ENCODE assay signal across 17 mouse cellular contexts in genomic region chr5:21545227-21545626, GRCm38 (mm10). TPM values are rescaled to one million over a fixed set of nuclear protein-coding genes. Genes with fewer than 3 reads are reported as not detected.
DNase-seq lines count a peak whose midpoint lies in the region; ATAC-seq lines count a peak whose summit lies in the region.
"Had no signal": no experiment of that assay in that cellular context is flagged by ENCODE, and none has a peak within 500 bp of the region (broad histone marks: within the 10 kb centered on the region; RNA-seq: fewer than 3 reads in every experiment).

No protein-coding gene starts in this region.

- H3K4me3 ChIP-seq in heart, embryonic 15.5 days: no peak overlapping the region
- peak overlapping the region; percentile 58 for H3K4me3 ChIP-seq in embryonic facial prominence, embryonic 14.5 days (ENCODE audit: low read depth, low read length)
- H3K4me3 ChIP-seq in limb, embryonic 12.5 days (replicated peaks): peak overlapping the region; percentile 48
- H3K4me3 ChIP-seq in forebrain, embryonic 12.5 days (replicated peaks): no peak overlapping the region
- H3K4me3 ChIP-seq: forebrain, embryonic 15.5 days; liver, embryonic 13.5 days; megakaryocyte, embryonic 14.5 days had no signal

- H3K9me3 ChIP-seq in heart, embryonic 15.5 days (replicated peaks): no peaks in the 10 kb centered on the region
- no peaks in the 10 kb centered on the region for H3K9me3 ChIP-seq in embryonic facial prominence, embryonic 14.5 days (ENCODE audit: control insufficient read depth, low read length)
- peaks cover 5% of the 10 kb centered on the region; the same call in 1 of the 2 replicates for H3K9me3 ChIP-seq in limb, embryonic 12.5 days
- no peaks in the 10 kb centered on the region for H3K9me3 ChIP-seq in forebrain, embryonic 12.5 days
- H3K9me3 ChIP-seq: forebrain, embryonic 15.5 days; liver, embryonic 13.5 days had no signal

- no peak for ATAC-seq in heart, embryonic 15.5 days (replicated peaks; ENCODE audit: insufficient number of reproducible peaks, insufficient read depth, low FRiP score, low read depth)
- no peak for ATAC-seq in embryonic facial prominence, embryonic 14.5 days (ENCODE audit: low read depth)
- no peak for ATAC-seq in limb, embryonic 12.5 days (ENCODE audit: insufficient number of reproducible peaks, insufficient read depth, low FRiP score, low TSS enrichment, low read depth)
- no peak for ATAC-seq in forebrain, embryonic 12.5 days (ENCODE audit: low FRiP score)
- ATAC-seq: forebrain, embryonic 15.5 days had no signal

- H3K27ac ChIP-seq in heart, embryonic 15.5 days: no peak overlapping the region
- H3K27ac ChIP-seq in embryonic facial prominence, embryonic 14.5 days (replicated peaks; ENCODE audit: low read depth, low read length): peak overlapping the region; percentile 96
- H3K27ac ChIP-seq in limb, embryonic 12.5 days: no peak overlapping the region
- H3K27ac ChIP-seq in forebrain, embryonic 12.5 days: no peak overlapping the region
- H3K27ac ChIP-seq: forebrain, embryonic 15.5 days; liver, embryonic 13.5 days had no signal

- no peak overlapping the region for H3K9ac ChIP-seq in heart, embryonic 15.5 days
- peak overlapping the region; percentile 75 for H3K9ac ChIP-seq in embryonic facial prominence, embryonic 14.5 days (ENCODE audit: low read depth, low read length)
- no peak overlapping the region for H3K9ac ChIP-seq in limb, embryonic 12.5 days (replicated peaks)
- no peak overlapping the region for H3K9ac ChIP-seq in forebrain, embryonic 12.5 days
- H3K9ac ChIP-seq: forebrain, embryonic 15.5 days; liver, embryonic 13.5 days had no signal

- intact Hi-C loops in heart, postnatal 14 days (cut with DNase I): no loop called here

- no peaks in the 10 kb centered on the region for H3K36me3 ChIP-seq in heart, embryonic 15.5 days
- peaks cover 8% of the 10 kb centered on the region; the same call in 1 of the 2 replicates for H3K36me3 ChIP-seq in embryonic facial prominence, embryonic 14.5 days (ENCODE audit: control insufficient read depth, insufficient read depth, low read length)
- H3K36me3 ChIP-seq in limb, embryonic 12.5 days: peaks cover 14% of the 10 kb centered on the region
- no peaks in the 10 kb centered on the region for H3K36me3 ChIP-seq in forebrain, embryonic 12.5 days (replicated peaks)
- H3K36me3 ChIP-seq: forebrain, embryonic 15.5 days; liver, embryonic 13.5 days had no signal

- no peak for DNase-seq in heart, postnatal 14 days
- peak; percentile 78 for DNase-seq in 3T3-L1 (ENCODE audit: low read depth, low spot score)
- peak; percentile 75 for DNase-seq in embryonic facial prominence, embryonic 14.5 days (ENCODE audit: low spot score)
- no peak for DNase-seq in cerebellum, postnatal 14 days
- DNase-seq in adrenal gland, adult 18-20 months (ENCODE audit: low spot score in 2 of 2): no peak
- DNase-seq: cerebellum, adult 18-20 months; embryo, embryonic 11 days; kidney, adult 9 months; liver, embryonic 13.5 days; right cerebral cortex, postnatal 25 days; thymus, postnatal 4 days had no signal

- H3K4me2 ChIP-seq in heart, embryonic 15.5 days: peak overlapping the region; percentile 51; the same call in 1 of the 2 replicates
- H3K4me2 ChIP-seq in embryonic facial prominence, embryonic 14.5 days (ENCODE audit: low read depth, low read length): peak overlapping the region; percentile 52
- peak overlapping the region; percentile 61 for H3K4me2 ChIP-seq in limb, embryonic 12.5 days
- no peak overlapping the region for H3K4me2 ChIP-seq in forebrain, embryonic 12.5 days
- H3K4me2 ChIP-seq: forebrain, embryonic 15.5 days; liver, embryonic 13.5 days had no signal

- H3K27me3 ChIP-seq in heart, embryonic 15.5 days: no peaks in the 10 kb centered on the region
- no peaks in the 10 kb centered on the region for H3K27me3 ChIP-seq in embryonic facial prominence, embryonic 14.5 days (replicated peaks; ENCODE audit: control insufficient read depth, insufficient read depth, low read length)
- no peaks in the 10 kb centered on the region for H3K27me3 ChIP-seq in limb, embryonic 12.5 days
- no peaks in the 10 kb centered on the region for H3K27me3 ChIP-seq in forebrain, embryonic 12.5 days
- H3K27me3 ChIP-seq: forebrain, embryonic 15.5 days; liver, embryonic 13.5 days had no signal

- H3K4me1 ChIP-seq in heart, embryonic 15.5 days (replicated peaks): peaks cover 6% of the 10 kb centered on the region
- peaks cover 32% of the 10 kb centered on the region for H3K4me1 ChIP-seq in embryonic facial prominence, embryonic 14.5 days (ENCODE audit: control insufficient read depth, insufficient read depth, low read length)
- peaks cover 30% of the 10 kb centered on the region for H3K4me1 ChIP-seq in limb, embryonic 12.5 days (replicated peaks)
- peaks cover 6% of the 10 kb centered on the region; the same call in 1 of the 2 replicates for H3K4me1 ChIP-seq in forebrain, embryonic 12.5 days
- H3K4me1 ChIP-seq: forebrain, embryonic 15.5 days; liver, embryonic 13.5 days; megakaryocyte, embryonic 14.5 days had no signal

RNA-seq across cellular contexts. Expression of gene Lrrc17, which starts 1.9 kb away (rescaled TPM):
- 23.9 and 35.3 TPM in 2 replicates for polyA plus RNA-seq in heart, embryonic 15.5 days (2015; fragmentation: Nextera tagmentation; extraction: Ambion mirVana)
- total RNA-seq in heart, postnatal 14 days (2021): 1 to 10 TPM; 6.3 to 8.4 TPM
- polyA plus RNA-seq in embryonic facial prominence, embryonic 14.5 days (2014; fragmentation: Nextera tagmentation; extraction: Ambion mirVana): 138 and 151 TPM in 2 replicates
- 51.3 and 61.0 TPM in 2 replicates for polyA plus RNA-seq in limb, embryonic 12.5 days (2016; fragmentation: Nextera tagmentation; extraction: Ambion mirVana)
- total RNA-seq in adrenal gland, adult 18-20 months (2021): 1 to 10 TPM; 3.0 to 3.4 TPM
- polyA plus RNA-seq in forebrain, embryonic 12.5 days (2016; fragmentation: Nextera tagmentation; extraction: Ambion mirVana): 14.1 and 16.8 TPM in 2 replicates
- total RNA-seq: monocyte, adult 5-6 weeks had no signal

Comparison
In these comparisons a context has a peak if more than half of its experiments do, and no peak if none do; other contexts are left out.
1. H3K4me3 ChIP-seq: peak in embryonic facial prominence, embryonic 14.5 days (single experiment) and limb, embryonic 12.5 days (single experiment); none in heart, embryonic 15.5 days (single experiment) and forebrain, embryonic 12.5 days (single experiment).
2. DNase-seq: peak in 3T3-L1 (single experiment) and embryonic facial prominence, embryonic 14.5 days (single experiment); none in heart, postnatal 14 days (0 of 2), cerebellum, postnatal 14 days (0 of 2) and adrenal gland, adult 18-20 months (0 of 2).